Mouse (Mus musculus): ENCODE results near the gene Gm21060.
"Not testable (repeated sequence)": the region's sequence is repeated elsewhere in the genome, so short reads cannot be mapped to it uniquely, and the experiment has no call there.

Gm21060 gene

DNA sequence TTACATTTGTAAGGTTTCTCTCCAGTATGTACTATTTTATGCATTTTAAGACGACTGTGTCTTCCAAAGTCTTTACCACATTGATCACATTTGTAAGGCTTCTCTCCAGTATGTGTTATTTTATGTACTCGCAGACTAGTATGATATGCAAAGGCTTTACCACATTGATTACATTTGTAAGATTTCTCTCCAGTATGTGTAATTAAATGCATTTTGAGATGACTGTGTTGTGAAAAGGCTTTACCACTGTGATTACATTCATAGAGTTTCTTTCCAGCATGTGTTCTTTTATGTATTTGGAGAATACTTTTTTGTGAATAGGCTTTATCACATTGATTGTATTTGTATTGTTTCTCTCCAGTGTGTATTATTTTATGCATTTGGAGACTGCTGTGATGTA lies at the start of gene Gm21060:
Gm21060 (minus strand) TSS at position 101 of the 400 bp plus-strand sequence.
- DNase-seq, result no peak

- DNase-seq, result not testable (repeated sequence)
Observed at GRCm38 (mm10) chr19:61320844-61321243, 24.0 kb upstream of the Gm21060 start.

DNA sequence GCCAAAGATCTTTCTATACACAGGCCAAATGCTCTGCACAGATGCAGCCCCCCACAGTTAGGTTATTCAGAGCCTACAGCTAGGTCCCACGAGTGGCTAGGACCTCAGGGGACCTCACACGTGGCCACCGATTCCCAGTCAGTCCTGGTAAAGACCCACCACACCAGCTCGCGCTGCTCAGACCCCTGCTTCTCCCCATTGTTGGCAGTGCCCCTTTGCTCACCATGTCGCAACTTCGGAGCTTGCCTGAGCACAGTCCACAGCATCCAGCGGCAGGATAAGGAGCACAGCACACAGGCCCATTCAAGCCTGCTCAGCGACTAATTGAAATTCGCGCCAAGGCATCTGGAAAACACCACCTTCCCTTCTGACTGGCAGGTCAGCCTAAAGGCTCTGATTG lies 16.3 kb upstream of the Gm21060 start:
- not testable (repeated sequence) for DNase-seq

- not testable (repeated sequence) for DNase-seq
Observed at GRCm38 (mm10) chr19:61312400-61312799, 15.5 kb upstream of the Gm21060 start.

GRCm38 (mm10) chr19:61308083-61308482 lies 11.2 kb upstream of the Gm21060 start:
- DNase-seq, result not testable (repeated sequence)

DNA sequence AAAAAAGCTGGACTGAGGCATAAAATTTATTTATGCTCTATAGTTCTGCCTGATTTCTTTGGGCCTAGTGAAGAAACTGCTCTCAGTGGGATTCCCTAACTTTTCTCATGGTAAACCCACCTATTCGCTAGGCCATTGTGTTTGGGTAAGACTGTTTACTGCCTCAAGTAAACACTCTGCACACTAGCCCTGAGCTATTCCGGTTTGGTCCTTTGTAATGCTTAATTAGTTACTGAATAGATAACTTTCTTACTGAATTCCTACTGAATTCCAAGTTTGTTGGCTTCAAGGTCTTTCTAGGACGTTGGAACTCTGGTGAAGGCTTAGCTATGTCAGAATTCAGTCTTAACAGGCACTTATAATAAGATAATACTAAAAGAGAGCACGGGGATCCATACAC lies 11.8 kb downstream of the Gm21060 start:
- DNase-seq, result not testable (repeated sequence)

- no peak for DNase-seq
Observed at GRCm38 (mm10) chr19:61283581-61283980, 13.3 kb downstream of the Gm21060 start.

DNA sequence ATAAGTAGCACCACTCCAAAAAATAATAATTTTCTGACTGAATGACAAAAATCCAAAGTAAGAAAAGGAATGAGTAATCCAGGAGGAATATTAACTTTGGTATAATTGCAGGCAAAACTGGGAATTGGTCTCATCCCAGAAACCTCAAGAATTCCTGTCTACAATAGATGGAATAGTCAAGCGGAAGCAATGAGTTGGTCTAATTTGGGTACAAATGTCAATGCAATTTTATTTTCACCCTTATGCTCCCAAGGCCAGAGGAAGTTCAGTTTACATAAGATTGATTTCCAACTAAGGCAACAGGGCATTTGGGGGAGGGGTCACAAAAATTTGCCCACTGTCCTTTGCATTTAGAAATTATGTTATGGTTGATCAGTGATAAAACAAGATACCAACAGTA lies 21.4 kb downstream of the Gm21060 start:
- no peak for DNase-seq

DNA sequence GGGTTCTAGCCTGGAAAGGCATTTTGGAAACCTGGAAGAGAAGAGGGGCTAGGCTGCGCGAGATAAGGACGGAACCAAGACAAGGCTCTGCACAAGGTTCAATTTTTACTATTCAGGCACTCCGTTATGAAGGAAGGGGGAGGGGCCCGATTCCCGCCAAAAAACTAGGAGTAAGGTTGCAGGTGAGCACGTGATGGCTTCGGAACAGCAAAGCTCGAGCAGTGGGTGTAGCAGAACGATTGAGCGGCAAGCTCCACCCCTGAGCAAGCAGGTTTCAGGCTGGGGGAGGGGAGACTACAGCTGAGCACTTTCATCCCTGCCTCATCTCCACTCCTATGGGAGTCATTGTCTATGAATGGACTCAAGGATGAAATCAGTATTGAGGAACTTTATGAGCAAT lies 27.7 kb downstream of the Gm21060 start:
- DNase-seq, result not testable (repeated sequence)

- no peak for DNase-seq
Observed at GRCm38 (mm10) chr19:61267141-61267540, 29.7 kb downstream of the Gm21060 start.

DNA sequence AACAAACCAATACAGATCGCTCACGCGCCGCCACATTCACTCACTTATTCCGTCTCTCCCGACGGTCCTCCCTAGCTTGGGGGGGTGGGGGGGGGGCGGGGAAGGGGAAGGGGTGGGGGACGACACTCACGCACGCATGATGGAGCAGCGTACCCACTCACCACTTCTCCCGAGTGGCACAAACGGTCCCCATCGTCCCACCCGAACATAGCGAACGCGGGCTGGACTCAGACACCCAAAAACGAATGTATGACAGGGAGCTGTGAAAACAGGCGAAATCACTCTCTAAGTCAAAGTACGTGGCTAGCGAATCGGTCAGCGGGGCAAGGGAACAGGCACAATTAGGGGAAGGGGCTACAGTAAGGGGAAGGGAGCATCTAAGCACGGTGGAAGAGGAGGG lies 30.2 kb downstream of the Gm21060 start:
- peak; percentile 49 for DNase-seq

DNA sequence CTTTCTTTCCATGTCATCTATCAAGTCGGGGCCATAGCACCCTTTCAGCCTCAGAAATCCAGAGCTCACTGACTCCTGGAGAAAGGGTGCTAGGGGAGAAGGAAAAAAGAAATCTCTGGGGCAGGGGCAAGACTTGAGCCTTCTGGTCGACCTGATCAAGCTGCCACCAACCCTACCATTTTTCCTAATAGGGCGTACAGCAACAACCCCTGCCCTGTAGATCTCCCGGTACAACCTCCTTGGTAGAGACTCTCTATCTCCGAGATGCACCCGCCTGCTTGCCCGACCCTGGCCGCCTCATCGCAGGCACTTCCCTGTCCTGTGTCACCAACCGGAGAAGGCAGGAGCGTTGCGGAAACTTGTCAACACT lies 30.6 kb downstream of the Gm21060 start:
- DNase-seq, result peak; percentile 57

DNA sequence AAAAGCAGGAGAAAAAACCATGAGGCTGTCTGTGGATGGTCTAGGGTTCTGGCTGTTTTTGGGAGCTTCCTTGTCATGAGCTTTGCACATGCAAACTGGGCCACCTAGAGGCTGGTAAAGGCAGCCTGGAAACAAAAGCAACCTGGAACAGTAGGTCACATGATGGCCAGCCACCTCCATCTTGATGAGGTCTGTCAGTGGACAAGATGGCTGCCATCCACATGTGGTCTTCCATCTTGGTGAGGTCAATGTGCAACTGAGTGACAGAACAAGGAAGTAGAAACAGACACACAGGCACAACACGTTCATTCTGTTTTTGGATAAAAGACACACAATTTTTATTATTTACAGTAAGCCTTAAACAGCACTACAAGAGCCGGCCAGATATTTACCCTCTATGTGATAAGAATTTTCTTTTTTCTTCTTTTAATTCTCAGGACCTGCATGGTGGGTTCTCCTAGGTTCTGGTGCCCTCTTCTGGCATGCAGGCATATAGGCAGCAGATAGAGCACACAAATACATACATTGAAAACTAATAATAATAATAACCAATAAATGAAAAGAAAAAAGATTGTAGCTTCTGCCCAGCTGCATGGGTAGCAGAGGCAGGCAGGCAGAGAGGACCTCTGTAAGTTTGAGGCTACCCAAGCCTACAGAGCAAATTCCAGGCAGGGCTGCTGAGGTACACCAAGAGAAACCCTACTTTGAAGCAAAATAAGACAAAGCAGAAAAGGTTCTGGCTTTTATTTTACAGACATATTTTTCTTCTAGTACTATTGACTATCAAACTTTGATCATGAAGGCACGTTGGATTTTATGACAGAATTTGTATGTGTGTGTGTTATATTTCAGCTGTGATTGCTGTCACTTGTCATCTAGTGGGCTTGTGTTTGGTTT lies 31.3 kb downstream of the Gm21060 start:
- DNase-seq, result peak; percentile 76

GRCm38 (mm10) chr19:61264933-61265332 lies 31.9 kb downstream of the Gm21060 start:
- no peak for DNase-seq

DNA sequence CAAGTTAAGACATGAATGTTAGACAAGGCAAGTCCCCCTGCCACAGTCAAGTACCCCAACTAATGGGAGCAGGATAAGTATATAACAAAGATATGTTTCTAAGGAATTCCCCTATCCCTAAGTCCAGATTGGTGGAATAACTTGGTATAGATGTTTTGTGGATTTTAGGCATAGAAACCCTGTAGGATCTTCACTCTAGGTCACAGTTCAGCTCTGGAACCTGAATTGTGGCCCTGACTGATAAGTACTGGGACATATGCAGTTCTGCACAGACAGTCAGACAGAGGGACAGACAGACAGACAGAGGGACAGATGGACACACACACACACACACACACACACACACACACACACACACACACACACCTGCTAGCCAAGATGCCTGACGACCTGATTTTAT lies 32.6 kb downstream of the Gm21060 start:
- DNase-seq, result peak; percentile 31

DNA sequence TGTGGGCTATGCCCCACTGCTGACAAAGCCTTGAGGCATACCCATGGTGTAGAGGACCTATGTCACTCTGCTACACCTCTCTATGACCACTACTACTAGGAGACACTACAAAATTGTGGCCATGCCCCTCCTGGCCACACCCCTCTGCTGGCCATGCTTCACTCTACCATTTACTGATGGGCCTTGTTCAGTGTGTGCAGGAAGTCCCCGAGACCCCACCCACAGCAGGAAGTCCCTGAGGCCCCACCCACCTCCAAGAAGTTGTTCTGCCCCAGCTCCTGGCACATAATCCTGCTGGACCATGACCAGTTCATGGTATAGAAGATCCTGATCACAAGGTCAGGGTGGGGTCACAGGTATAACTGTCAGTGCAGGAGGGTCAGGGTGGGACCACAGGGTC lies 35.6 kb downstream of the Gm21060 start:
- no peak for DNase-seq

- DNase-seq, result no peak
Observed at GRCm38 (mm10) chr19:61257733-61258132, 39.1 kb downstream of the Gm21060 start.

DNA sequence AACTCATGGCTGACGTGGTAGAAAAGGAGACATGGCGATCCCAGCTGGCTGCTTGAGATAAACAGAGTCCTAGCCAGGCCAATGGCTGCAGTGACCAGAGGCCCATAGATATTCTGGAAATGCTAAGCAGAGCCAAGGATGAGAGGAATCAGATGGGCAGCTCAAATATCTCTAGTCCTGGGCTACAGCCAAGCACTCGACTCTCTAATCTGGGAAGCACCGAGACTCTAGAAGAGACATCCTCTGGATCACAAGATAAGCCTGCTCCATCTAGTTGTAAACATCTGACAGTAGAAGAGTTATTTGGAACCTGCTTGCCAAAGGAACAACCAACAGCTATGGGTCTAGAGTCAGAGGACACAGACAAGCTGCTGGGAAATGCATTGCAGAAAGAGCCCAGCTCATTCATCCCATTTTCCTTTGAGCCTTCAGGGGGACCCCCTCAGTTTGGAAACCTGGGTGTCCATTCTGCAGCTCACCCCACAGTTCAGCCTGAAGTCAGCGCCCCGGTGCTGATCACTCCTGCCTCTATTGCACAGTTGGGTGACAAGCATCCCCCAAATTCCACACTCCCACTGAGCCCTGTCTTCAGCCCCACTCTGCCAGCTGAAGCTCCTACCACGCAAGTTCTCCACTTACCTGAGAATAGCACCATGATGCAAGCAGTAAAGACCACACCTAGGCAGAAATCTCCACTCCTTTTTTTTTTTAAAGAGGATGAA lies 40.5 kb downstream of the Gm21060 start:
- no peak for DNase-seq

DNA sequence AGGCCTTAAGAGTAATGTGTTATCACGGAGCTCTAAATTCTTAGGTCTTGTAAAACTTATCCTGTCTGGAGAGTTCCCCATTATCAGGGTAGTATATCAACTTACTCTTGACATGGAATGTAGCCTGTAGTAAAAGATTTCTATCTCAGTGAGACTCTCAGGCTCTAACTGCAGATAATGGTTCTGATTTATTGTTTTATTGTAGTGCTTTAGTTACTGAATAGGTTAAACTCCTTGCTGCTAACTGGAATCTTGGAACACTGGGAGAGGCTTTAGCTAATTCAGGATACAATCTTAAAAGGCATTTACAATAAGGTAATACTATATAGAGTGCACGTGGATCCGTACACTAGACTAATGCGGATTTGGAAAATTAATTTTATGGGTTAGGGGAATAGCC lies 49.5 kb downstream of the Gm21060 start:
- DNase-seq, result not testable (repeated sequence)

Measured in liver (tissue).